Mouse (Mus musculus) heart, adult 18-20 months (tissue): ENCODE measurements at regions not wholly inside any gene's neighbourhood (a gene's known extent, or its start where the extent isn't known, plus 50 kb on each side); places are given as distances from the start of the nearest gene placed in this dataset.
"Not testable (repeated sequence)": the region's sequence is repeated elsewhere in the genome, so short reads cannot be mapped to it uniquely, and the experiment has no call there.

ENCODE experiments used
- DNase-seq, 2 experiments: peaks; one replicate each; pipeline ENCODE4 v3.0.0; 2021 to 2022; ENCODE audit warnings: mixed read lengths in 1 of 2

GRCm38 (mm10) chr7:58310096-58310495 lies 345.9 kb upstream of the Atp10a start:
- no peak for DNase-seq

GRCm38 (mm10) chr7:58322381-58322780 lies 333.6 kb upstream of the Atp10a start:
- DNase-seq: no peak

GRCm38 (mm10) chr7:58367384-58367783 lies 288.6 kb upstream of the Atp10a start:
- DNase-seq: peak; percentile 2 to 4

GRCm38 (mm10) chr7:58383401-58383800 lies 272.6 kb upstream of the Atp10a start:
- DNase-seq: no peak

- DNase-seq: no peak
Observed at GRCm38 (mm10) chr7:58388326-58388725, 267.6 kb upstream of the Atp10a start.

GRCm38 (mm10) chr7:58392391-58393115 lies 263.4 kb upstream of the Atp10a start:
- no peak for DNase-seq

GRCm38 (mm10) chr7:58397992-58398391 lies 258.0 kb upstream of the Atp10a start:
- DNase-seq: no peak

- DNase-seq: no peak
Observed at GRCm38 (mm10) chr7:58398558-58399144, 257.3 kb upstream of the Atp10a start.

- DNase-seq: peak; percentile 96 to 97
Observed at GRCm38 (mm10) chr7:58399145-58399604, 256.8 kb upstream of the Atp10a start.

GRCm38 (mm10) chr7:58399651-58400050 lies 256.3 kb upstream of the Atp10a start:
- no peak for DNase-seq

GRCm38 (mm10) chr7:58400594-58400993 lies 255.4 kb upstream of the Atp10a start:
- no peak for DNase-seq

GRCm38 (mm10) chr7:58436888-58437625 lies 218.9 kb upstream of the Atp10a start:
- DNase-seq: no peak

- no peak for DNase-seq
Observed at GRCm38 (mm10) chr7:58442535-58443184, 213.3 kb upstream of the Atp10a start.

- DNase-seq: no peak
Observed at GRCm38 (mm10) chr7:58443297-58443696, 212.7 kb upstream of the Atp10a start.

- DNase-seq: no peak
Observed at GRCm38 (mm10) chr7:58445781-58446180, 210.2 kb upstream of the Atp10a start.

- DNase-seq: no peak
Observed at GRCm38 (mm10) chr7:58446261-58446660, 209.7 kb upstream of the Atp10a start.

- DNase-seq: peak in 1 of 2 experiments; percentile 4
Observed at GRCm38 (mm10) chr7:58448727-58449126, 207.2 kb upstream of the Atp10a start.

- no peak for DNase-seq
Observed at GRCm38 (mm10) chr7:58451981-58452380, 204.0 kb upstream of the Atp10a start.

- not testable (repeated sequence) for DNase-seq
Observed at GRCm38 (mm10) chr7:58458146-58458545, 197.8 kb upstream of the Atp10a start.

GRCm38 (mm10) chr7:58460939-58461338 lies 195.0 kb upstream of the Atp10a start:
- DNase-seq: no peak

GRCm38 (mm10) chr7:58473150-58473549 lies 182.8 kb upstream of the Atp10a start:
- no peak for DNase-seq

GRCm38 (mm10) chr7:58475139-58475538 lies 180.8 kb upstream of the Atp10a start:
- DNase-seq: no peak

- DNase-seq: no peak
Observed at GRCm38 (mm10) chr7:58488250-58488649, 167.7 kb upstream of the Atp10a start.
